ENCODE assay signal across 8 mouse cellular contexts in the genomic region with DNA sequence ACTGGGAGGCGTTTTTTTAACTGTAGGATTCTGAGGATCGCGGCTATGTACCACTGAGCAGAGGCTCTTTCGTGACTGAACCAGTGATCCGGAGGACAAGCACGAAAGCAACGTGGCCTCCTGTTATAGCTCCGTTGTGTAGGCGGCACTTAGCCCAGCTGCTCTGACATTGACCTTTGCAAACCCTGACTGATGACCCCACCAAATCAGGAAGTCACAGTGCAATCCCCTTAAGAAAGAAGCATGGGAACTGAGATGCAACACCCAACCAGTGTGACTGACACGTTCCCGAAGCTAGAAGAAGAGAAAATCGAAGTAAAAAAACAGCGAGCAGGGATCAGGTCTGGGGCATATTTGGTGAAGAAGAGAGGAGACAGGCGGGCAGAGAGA. TPM values are rescaled to one million over a fixed set of nuclear protein-coding genes. Genes with fewer than 3 reads are reported as not detected.
DNase-seq lines count a peak whose midpoint lies in the region; ATAC-seq lines count a peak whose summit lies in the region.

No protein-coding gene starts in this region.

- H3K36me3 ChIP-seq in intestine, embryonic 14.5 days (ENCODE audit: control insufficient read depth, insufficient read depth, low read length): no peaks in the 10 kb centered on the region

- DNase-seq in adrenal gland, postnatal 10 days: peak; percentile 28
- DNase-seq in adrenal gland, adult 8-10 months: no peak
- peak; percentile 22 for DNase-seq in c-Kit-positive CD71-negative TER-119-negative erythroid progenitor cells, embryonic 14.5 days (ENCODE audit: low read depth)
- no peak for DNase-seq in intestine, embryonic 14.5 days (ENCODE audit: low spot score)
- peak; percentile 31 to 45 for DNase-seq in lung, postnatal 4 days
- DNase-seq in frontal cortex, postnatal 25 days (ENCODE audit: low spot score in 2 of 2): no peak
- DNase-seq in cerebellum, adult 9-11 months: no peak
- DNase-seq in testis, postnatal 10 days (ENCODE audit: low spot score): no peak

- WGBS in intestine, embryonic 14.5 days: 52% methylated on average over 14 of the region's 14 CpGs

- no peak overlapping the region for H3K9ac ChIP-seq in intestine, embryonic 14.5 days (ENCODE audit: low read length)

- H3K27ac ChIP-seq in intestine, embryonic 14.5 days (ENCODE audit: low read depth): no peak overlapping the region

- no peaks in the 10 kb centered on the region for H3K27me3 ChIP-seq in intestine, embryonic 14.5 days (replicated peaks; ENCODE audit: control insufficient read depth, insufficient read depth, low read length)

- peak overlapping the region; percentile 40 for H3K4me2 ChIP-seq in intestine, embryonic 14.5 days (ENCODE audit: low read length)

- H3K9me3 ChIP-seq in intestine, embryonic 14.5 days (ENCODE audit: control insufficient read depth, low read length): no peaks in the 10 kb centered on the region

- H3K4me1 ChIP-seq in intestine, embryonic 14.5 days (replicated peaks; ENCODE audit: control insufficient read depth, insufficient read depth, low read length): no peaks in the 10 kb centered on the region

- 0 out of 2 replicates have a peak, but pooled peaks have one; percentile 21 for ATAC-seq in intestine, embryonic 14.5 days (replicated peaks; ENCODE audit: low FRiP score, low TSS enrichment, low read depth)

- H3K4me3 ChIP-seq in intestine, embryonic 14.5 days (ENCODE audit: low read depth, low read length): no peak overlapping the region

RNA-seq across cellular contexts. Expression of a gene that starts 6.6 kb away (rescaled TPM):
- not detected for total RNA-seq in adrenal gland, postnatal 10 days (2021)
- total RNA-seq in adrenal gland, adult 8-10 months (2022): not detected
- not detected in 2 replicates for polyA plus RNA-seq in intestine, embryonic 14.5 days (2014; fragmentation: Nextera tagmentation; extraction: Ambion mirVana)

RNA-seq across cellular contexts. Expression of a gene that starts 9.6 kb away (rescaled TPM):
- total RNA-seq in adrenal gland, postnatal 10 days (2021): not detected
- total RNA-seq in adrenal gland, adult 8-10 months (2022): not detected
- not detected in 2 replicates for polyA plus RNA-seq in intestine, embryonic 14.5 days (2014; fragmentation: Nextera tagmentation; extraction: Ambion mirVana)

RNA-seq across cellular contexts. Expression of a gene that starts 10.2 kb away (rescaled TPM):
- under 1 TPM; 0.24 to 0.36 TPM for total RNA-seq in adrenal gland, postnatal 10 days (2021)
- 1 to 10 TPM in 2 of 4 experiments, not detected in 2; 3.1 to 3.4 TPM for total RNA-seq in adrenal gland, adult 8-10 months (2022)
- polyA plus RNA-seq in intestine, embryonic 14.5 days (2014; fragmentation: Nextera tagmentation; extraction: Ambion mirVana): 0.22 TPM in 1 of 2 replicates, not detected in the other

RNA-seq across cellular contexts. Expression of a gene that starts 30.7 kb away (rescaled TPM):
- not detected for total RNA-seq in adrenal gland, postnatal 10 days (2021)
- total RNA-seq in adrenal gland, adult 8-10 months (2022): not detected
- not detected in 2 replicates for polyA plus RNA-seq in intestine, embryonic 14.5 days (2014; fragmentation: Nextera tagmentation; extraction: Ambion mirVana)

RNA-seq across cellular contexts. Expression of a gene that starts 39.3 kb away (rescaled TPM):
- total RNA-seq in adrenal gland, postnatal 10 days (2021): not detected
- not detected for total RNA-seq in adrenal gland, adult 8-10 months (2022)
- not detected in 2 replicates for polyA plus RNA-seq in intestine, embryonic 14.5 days (2014; fragmentation: Nextera tagmentation; extraction: Ambion mirVana)

Comparison
In these comparisons a context has a peak if more than half of its experiments do, and no peak if none do; other contexts are left out.
1. DNase-seq: peak in adrenal gland, postnatal 10 days (single experiment), c-Kit-positive CD71-negative TER-119-negative erythroid progenitor cells, embryonic 14.5 days (single experiment) and lung, postnatal 4 days (2 of 2); none in adrenal gland, adult 8-10 months (single experiment), intestine, embryonic 14.5 days (single experiment), frontal cortex, postnatal 25 days (0 of 2), cerebellum, adult 9-11 months (single experiment) and testis, postnatal 10 days (single experiment).